Mouse (Mus musculus) c-Kit-positive CD71-positive TER-119-positive erythroid progenitor cells, embryonic 14.5 days (primary cell): Measurements from ENCODE around the gene Daam1.

Experiments
- DNase-seq: peaks from one replicate; pipeline ENCODE4 v3.0.0-alpha.2; 2013; ENCODE audit warnings: low spot score

Gene Daam1

GRCm38 (mm10) chr12:71830607-71831257 is at the start of gene Daam1:
Gene Daam1, plus strand, starts transcription at chr12:71831078.
- DNase-seq, result peak; percentile 95

- no peak for DNase-seq
Measured at GRCm38 (mm10) chr12:71781220-71781619, 49.7 kb upstream of the Daam1 start.

- DNase-seq, result no peak
Measured at GRCm38 (mm10) chr12:71783970-71784369, 46.9 kb upstream of the Daam1 start.

- DNase-seq, result no peak
Measured at GRCm38 (mm10) chr12:71784666-71785255, 46.1 kb upstream of the Daam1 start.

- no peak for DNase-seq
Measured at GRCm38 (mm10) chr12:71786521-71786920, 44.4 kb upstream of the Daam1 start.

GRCm38 (mm10) chr12:71788791-71789190 is 42.1 kb upstream of the Daam1 start:
- DNase-seq, result no peak

GRCm38 (mm10) chr12:71790581-71790980 is 40.3 kb upstream of the Daam1 start:
- no peak for DNase-seq

GRCm38 (mm10) chr12:71793114-71793513 is 37.8 kb upstream of the Daam1 start:
- no peak for DNase-seq

- DNase-seq, result no peak
Measured at GRCm38 (mm10) chr12:71795626-71796025, 35.3 kb upstream of the Daam1 start.

- no peak for DNase-seq
Measured at GRCm38 (mm10) chr12:71796517-71796916, 34.4 kb upstream of the Daam1 start.

- DNase-seq, result no peak
Measured at GRCm38 (mm10) chr12:71807306-71807705, 23.6 kb upstream of the Daam1 start.

GRCm38 (mm10) chr12:71808631-71809030 is 22.2 kb upstream of the Daam1 start:
- no peak for DNase-seq

- DNase-seq, result no peak
Measured at GRCm38 (mm10) chr12:71809550-71809949, 21.3 kb upstream of the Daam1 start.

- no peak for DNase-seq
Measured at GRCm38 (mm10) chr12:71812567-71812966, 18.3 kb upstream of the Daam1 start.

- DNase-seq, result no peak
Measured at GRCm38 (mm10) chr12:71813251-71813650, 17.6 kb upstream of the Daam1 start.

GRCm38 (mm10) chr12:71813761-71814160 is 17.1 kb upstream of the Daam1 start:
- DNase-seq, result no peak

- no peak for DNase-seq
Measured at GRCm38 (mm10) chr12:71820094-71820493, 10.8 kb upstream of the Daam1 start.

- no peak for DNase-seq
Measured at GRCm38 (mm10) chr12:71821272-71821671, 9.6 kb upstream of the Daam1 start.

- DNase-seq, result no peak
Measured at GRCm38 (mm10) chr12:71821743-71822142, 9.1 kb upstream of the Daam1 start.

- DNase-seq, result no peak
Measured at GRCm38 (mm10) chr12:71824927-71825326, 6.0 kb upstream of the Daam1 start.

- peak; percentile 74 for DNase-seq
Measured at GRCm38 (mm10) chr12:71830139-71830538, 739 bp upstream of the Daam1 start.

GRCm38 (mm10) chr12:71831258-71832087 is 595 bp downstream of the Daam1 start:
- peak; percentile 70 for DNase-seq

GRCm38 (mm10) chr12:71832225-71832624 is 1.3 kb downstream of the Daam1 start:
- DNase-seq, result peak; percentile 82
